Mouse (Mus musculus) heart, embryonic 15.5 days (tissue): Measurements from ENCODE around the gene P4ha2. TPM values are rescaled to one million over a fixed set of nuclear protein-coding genes. Genes with fewer than 3 reads are reported as not detected.

Experiments used
- ATAC-seq: fragments of 200-750 bp; cut with Nextera tagmentation; replicated peaks from 2 replicates; pipeline ENCODE4 v1.8.0; 2017; ENCODE audit warnings: low read depth, moderate TSS enrichment; ENCODE audit not compliant: insufficient number of reproducible peaks, insufficient read depth, low FRiP score
- H3K27ac ChIP-seq: fragments of 300-500 bp; sonication (generic); 2 replicates; pipeline ENCODE4 v1.5.1; 2015; ENCODE audit warnings: mild to moderate bottlenecking, inconsistent platforms
- H3K27me3 ChIP-seq: fragments of 300-500 bp; sonication (generic); 2 replicates; pipeline ENCODE4 v1.6.1; 2015; ENCODE audit warnings: inconsistent platforms
- H3K36me3 ChIP-seq: fragments of 300-500 bp; sonication (generic); 2 replicates; pipeline ENCODE4 v1.6.1; 2015; ENCODE audit warnings: mild to moderate bottlenecking, inconsistent platforms
- H3K4me1 ChIP-seq: fragments of 300-500 bp; sonication (generic); replicated peaks from 2 replicates; pipeline ENCODE4 v1.6.1; 2015; ENCODE audit warnings: inconsistent platforms
- H3K4me2 ChIP-seq: fragments of 300-500 bp; sonication (generic); 2 replicates; pipeline ENCODE4 v1.6.1; 2015; ENCODE audit warnings: inconsistent platforms, mild to moderate bottlenecking, moderate library complexity
- H3K4me3 ChIP-seq: fragments of 300-500 bp; sonication (generic); 2 replicates; pipeline ENCODE4 v1.5.1; 2015; ENCODE audit warnings: mild to moderate bottlenecking, inconsistent platforms
- H3K9ac ChIP-seq: fragments of 300-500 bp; sonication (generic); 2 replicates; pipeline ENCODE4 v1.6.1; 2015; ENCODE audit warnings: mild to moderate bottlenecking, inconsistent platforms
- H3K9me3 ChIP-seq: fragments of 300-500 bp; sonication (generic); replicated peaks from 2 replicates; pipeline ENCODE4 v1.6.1; 2016; ENCODE audit warnings: inconsistent platforms
- WGBS: fragments of 180-500 bp; shearing (Covaris S2); methylation state at CpG from one replicate; pipeline ENCODE4 v1.1.7; 2015; ENCODE audit warnings: mixed read lengths; 5-methylcytosine and 5-hydroxymethylcytosine counted together
- polyA plus RNA-seq: library from polyadenylated mRNA; unstranded; fragments of >200 nt; fragmentation: Nextera tagmentation; extraction: Ambion mirVana; gene quantifications from 2 replicates; pipeline ENCODE4 v1.2.1, GENCODE M21; 2015

Gene P4ha2
- polyA plus RNA-seq, 1 experiment from 2014 or later = 46.0 TPM

DNA sequence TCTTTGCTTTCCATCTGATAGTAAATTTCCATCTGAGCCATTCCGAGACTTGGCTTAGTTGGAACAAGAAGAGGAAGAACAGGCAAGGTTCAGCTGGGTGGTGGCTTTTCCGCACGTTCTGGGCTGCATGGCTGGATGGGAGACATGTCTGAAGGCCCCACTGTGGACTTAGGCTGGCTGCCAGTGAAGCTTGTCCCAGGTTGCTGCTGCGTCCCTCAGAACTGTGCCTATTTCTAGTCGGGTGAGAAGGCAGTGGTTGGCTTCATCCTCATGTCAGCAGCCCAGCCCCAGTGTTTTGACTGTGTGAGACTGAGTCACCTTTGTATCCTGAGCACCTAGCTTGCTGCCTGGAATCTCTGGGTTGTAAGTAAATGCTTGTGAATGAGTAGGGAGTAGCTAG lies 9.0 kb downstream of the P4ha2 start:
- Histone ChIP-seq H3K27ac (peak overlapping the region; percentile 84), H3K36me3 (no peaks in the 10 kb centered on the region), H3K27me3 (no peaks in the 10 kb centered on the region), H3K9me3 (no peaks in the 10 kb centered on the region), H3K4me3 (no peak overlapping the region), H3K4me2 (no peak overlapping the region), H3K9ac (no peak overlapping the region), H3K4me1 (peaks cover 75% of the 10 kb centered on the region)
- 22% methylated on average over 5 of the region's 5 CpGs for WGBS
- ATAC-seq = peak; percentile 17; the same call in 1 of the 2 replicates

DNA sequence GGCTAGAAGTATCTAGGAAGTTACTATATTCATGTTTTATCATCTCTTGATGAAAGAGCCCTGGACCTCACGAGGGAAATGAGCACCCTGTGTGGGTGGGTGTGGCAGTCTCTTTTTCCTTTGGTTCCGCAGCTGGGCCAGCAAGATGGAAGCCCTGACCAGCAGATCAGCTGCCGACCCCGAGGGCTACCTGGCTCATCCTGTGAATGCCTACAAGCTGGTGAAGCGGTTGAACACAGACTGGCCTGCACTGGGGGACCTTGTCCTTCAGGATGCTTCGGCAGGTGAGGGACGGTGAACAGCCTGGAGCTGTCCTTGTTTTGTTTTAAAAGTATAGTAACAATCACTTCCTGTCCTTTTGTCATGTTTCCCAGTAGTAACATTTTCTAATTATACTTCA lies 11.4 kb downstream of the P4ha2 start:
- Histone ChIP-seq H3K27ac (peak overlapping the region; percentile 94; the same call in 1 of the 2 replicates), H3K36me3 (no peaks in the 10 kb centered on the region), H3K9me3 (no peaks in the 10 kb centered on the region), H3K4me3 (no peak overlapping the region), H3K27me3 (no peaks in the 10 kb centered on the region), H3K4me1 (peaks cover 91% of the 10 kb centered on the region), H3K4me2 (no peak overlapping the region), H3K9ac (no peak overlapping the region)
- ATAC-seq = no peak
- 85% methylated on average over 7 of the region's 7 CpGs for WGBS

DNA sequence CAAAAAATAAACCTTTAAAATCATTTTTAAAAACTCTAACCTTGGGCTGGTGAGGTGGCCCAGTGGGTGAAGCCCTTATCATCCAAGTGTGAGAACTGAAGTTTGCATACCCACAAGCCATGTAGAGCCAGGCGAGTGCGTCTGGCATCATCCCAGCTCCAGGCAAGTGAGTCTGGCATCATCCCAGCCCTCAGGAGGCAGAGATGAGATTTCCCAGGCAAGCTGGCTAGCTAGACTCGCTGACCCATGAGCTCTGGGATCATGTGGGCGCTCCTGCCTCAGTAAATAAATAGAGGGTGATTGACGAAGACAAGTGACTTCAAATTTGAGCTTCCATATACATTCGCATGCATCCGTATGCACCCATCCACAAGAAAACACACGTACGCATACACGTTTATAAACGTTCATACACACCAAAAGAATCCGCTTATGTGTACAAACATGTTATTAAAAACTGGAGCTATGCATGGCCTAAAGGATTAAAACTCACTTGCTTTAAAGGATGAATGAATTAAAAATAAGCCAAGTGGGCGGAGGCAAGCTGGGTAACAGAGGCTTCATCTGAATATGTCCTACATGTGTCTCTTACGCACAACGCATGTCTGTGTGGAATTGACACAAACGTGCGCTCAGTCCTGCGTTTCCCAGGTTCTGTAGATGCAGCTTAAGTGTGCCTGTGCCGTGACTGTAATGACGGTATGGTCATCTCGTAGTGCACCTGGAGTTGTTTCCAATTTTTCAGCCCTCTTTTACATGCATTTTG lies 12.3 kb downstream of the P4ha2 start:
- no peaks in the 10 kb centered on the region for H3K27me3 ChIP-seq
- H3K4me2 ChIP-seq = peak overlapping the region; percentile 54
- H3K36me3 ChIP-seq = peaks cover 2% of the 10 kb centered on the region; the same call in 1 of the 2 replicates
- no peak for ATAC-seq
- 67% methylated on average over 21 of the region's 21 CpGs for WGBS
- no peaks in the 10 kb centered on the region for H3K9me3 ChIP-seq
- H3K4me1 ChIP-seq = peaks cover 85% of the 10 kb centered on the region
- peak overlapping the region; percentile 94 for H3K27ac ChIP-seq
- no peak overlapping the region for H3K4me3 ChIP-seq
- 0 out of 2 replicates have a peak overlapping the region, but pooled peaks have one; percentile 22 for H3K9ac ChIP-seq

DNA sequence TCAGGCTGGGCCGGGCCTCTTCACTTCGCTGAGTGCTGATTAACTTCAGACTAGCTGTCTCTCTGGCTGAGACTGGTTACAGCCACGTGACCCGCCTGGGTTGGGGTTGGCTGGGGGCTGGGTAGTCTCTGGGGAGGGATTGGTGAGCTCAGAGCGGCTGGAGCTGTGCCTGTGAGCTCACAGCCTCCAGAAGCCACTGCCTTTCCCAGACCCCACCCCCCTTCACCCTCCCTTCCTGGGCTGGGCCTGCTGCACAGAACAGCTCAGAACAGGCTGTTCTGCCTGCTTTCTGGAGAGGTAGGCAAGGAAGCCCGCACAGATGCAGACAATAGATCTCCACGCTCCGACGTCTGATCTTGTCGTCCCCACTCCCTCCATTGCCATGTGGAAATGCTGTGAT lies 13.0 kb downstream of the P4ha2 start:
- peak overlapping the region; percentile 13; the same call in 1 of the 2 replicates for H3K4me3 ChIP-seq
- peak overlapping the region; percentile 94 for H3K27ac ChIP-seq
- H3K4me1 ChIP-seq = peaks cover 84% of the 10 kb centered on the region
- H3K9ac ChIP-seq = peak overlapping the region; percentile 35; the same call in 1 of the 2 replicates
- peak overlapping the region; percentile 54 for H3K4me2 ChIP-seq
- WGBS = 3% methylated on average over 10 of the region's 10 CpGs
- H3K27me3 ChIP-seq = no peaks in the 10 kb centered on the region
- ATAC-seq = peak; percentile 97
- no peaks in the 10 kb centered on the region for H3K9me3 ChIP-seq
- peaks cover 10% of the 10 kb centered on the region; the same call in 1 of the 2 replicates for H3K36me3 ChIP-seq

DNA sequence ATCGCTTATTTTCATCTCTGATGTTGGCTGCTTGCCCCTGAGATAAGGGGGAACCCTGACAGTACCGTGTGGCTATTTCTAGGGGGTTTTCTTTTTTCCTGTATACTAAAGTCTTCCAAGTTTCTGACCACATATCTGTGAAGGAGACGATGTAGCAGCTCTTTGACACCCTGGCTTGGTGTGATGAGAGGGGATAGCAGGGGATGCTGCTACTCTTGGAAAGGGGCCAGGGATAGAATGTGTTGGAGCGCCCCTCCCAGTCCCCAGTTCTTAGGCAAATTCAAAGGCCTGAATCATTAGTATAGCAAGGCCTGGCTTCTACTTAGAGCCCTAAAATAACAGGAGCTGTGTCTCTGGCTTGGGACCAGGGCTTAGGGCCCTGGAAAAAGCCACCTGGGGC lies 13.5 kb downstream of the P4ha2 start:
- H3K4me2 ChIP-seq = peak overlapping the region; percentile 54
- peak overlapping the region; percentile 94 for H3K27ac ChIP-seq
- H3K36me3 ChIP-seq = peaks cover 10% of the 10 kb centered on the region; the same call in 1 of the 2 replicates
- no peaks in the 10 kb centered on the region for H3K9me3 ChIP-seq
- 15% methylated on average over 4 of the region's 4 CpGs for WGBS
- 0 out of 2 replicates have a peak, but pooled peaks have one; percentile 4 for ATAC-seq
- H3K9ac ChIP-seq = peak overlapping the region; percentile 35; the same call in 1 of the 2 replicates
- H3K4me1 ChIP-seq = peaks cover 80% of the 10 kb centered on the region
- peak overlapping the region; percentile 13; the same call in 1 of the 2 replicates for H3K4me3 ChIP-seq
- no peaks in the 10 kb centered on the region for H3K27me3 ChIP-seq

DNA sequence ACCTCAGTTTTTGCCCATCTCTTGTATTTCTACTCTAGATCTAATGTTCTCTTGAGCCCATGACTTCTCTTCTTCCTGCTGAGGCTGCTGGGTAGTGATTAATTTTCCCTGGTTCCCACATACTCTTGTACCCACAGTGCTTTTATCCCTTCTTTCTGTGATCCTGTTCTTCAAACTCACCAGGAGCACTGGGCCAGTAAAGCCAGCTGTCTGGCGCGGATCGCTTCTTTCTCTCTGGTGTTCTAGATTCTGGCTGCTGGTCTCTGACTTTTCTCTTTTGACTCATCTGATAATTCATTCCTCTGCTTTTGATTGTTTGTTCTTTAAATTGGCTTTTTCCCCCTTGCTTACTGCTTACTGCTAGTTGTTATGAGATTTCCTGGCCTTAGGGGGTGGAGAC lies 14.9 kb downstream of the P4ha2 start:
- H3K36me3 ChIP-seq = peaks cover 19% of the 10 kb centered on the region; the same call in 1 of the 2 replicates
- no peak overlapping the region for H3K4me2 ChIP-seq
- peak overlapping the region; percentile 94; the same call in 1 of the 2 replicates for H3K27ac ChIP-seq
- no peak overlapping the region for H3K4me3 ChIP-seq
- peaks cover 66% of the 10 kb centered on the region for H3K4me1 ChIP-seq
- H3K27me3 ChIP-seq = no peaks in the 10 kb centered on the region
- no peak for ATAC-seq
- H3K9me3 ChIP-seq = no peaks in the 10 kb centered on the region
- H3K9ac ChIP-seq = no peak overlapping the region
- WGBS = 96% methylated on average over 3 of the region's 3 CpGs

DNA sequence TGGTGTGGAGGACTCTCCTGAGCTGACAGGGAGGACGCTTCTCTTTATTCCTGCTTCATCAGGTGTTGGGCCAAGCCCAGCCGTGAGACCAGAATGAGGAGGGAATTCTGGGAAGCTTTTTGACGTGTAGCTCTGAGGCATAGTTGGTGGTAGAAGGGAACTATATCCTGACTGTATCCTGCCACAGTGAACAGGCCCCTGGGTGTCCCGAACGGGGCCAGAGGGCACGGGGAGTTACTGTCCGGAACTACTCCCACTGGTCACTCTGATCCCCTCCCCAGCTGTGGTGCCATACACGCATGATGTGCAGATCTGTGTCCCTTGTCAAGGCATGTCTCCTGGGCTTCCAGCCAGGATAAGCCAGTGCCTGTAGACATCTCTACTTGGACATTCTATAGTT lies 15.4 kb downstream of the P4ha2 start:
- Histone ChIP-seq H3K27ac (0 out of 2 replicates have a peak overlapping the region, but pooled peaks have one; percentile 20), H3K4me1 (peaks cover 60% of the 10 kb centered on the region), H3K27me3 (no peaks in the 10 kb centered on the region), H3K4me3 (no peak overlapping the region), H3K9ac (0 out of 2 replicates have a peak overlapping the region, but pooled peaks have one; percentile 11), H3K36me3 (peaks cover 19% of the 10 kb centered on the region; the same call in 1 of the 2 replicates), H3K9me3 (no peaks in the 10 kb centered on the region), H3K4me2 (no peak overlapping the region)
- WGBS = 66% methylated on average over 8 of the region's 8 CpGs
- no peak for ATAC-seq

DNA sequence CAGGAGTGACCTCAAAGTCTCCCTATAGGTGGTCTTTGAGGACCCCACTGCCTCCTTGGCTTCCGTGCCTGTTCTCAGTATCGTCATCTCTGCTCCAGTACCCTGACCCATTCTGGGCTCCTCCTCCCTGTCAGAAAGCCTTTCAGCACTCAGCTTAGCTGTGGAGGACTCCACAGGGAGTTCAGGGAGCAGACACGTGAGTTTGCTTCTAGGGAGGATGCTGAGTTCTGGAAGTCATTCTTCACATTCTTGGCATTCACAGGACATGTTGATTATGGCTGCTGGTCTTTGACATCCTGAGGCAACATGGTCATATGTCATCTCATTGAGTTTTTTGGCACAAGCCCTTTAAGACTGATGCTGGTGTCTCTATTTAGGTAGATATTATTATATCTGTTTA lies 16.0 kb downstream of the P4ha2 start:
- no peak overlapping the region for H3K4me2 ChIP-seq
- 25% methylated on average over 3 of the region's 3 CpGs for WGBS
- H3K9me3 ChIP-seq = no peaks in the 10 kb centered on the region
- H3K27me3 ChIP-seq = no peaks in the 10 kb centered on the region
- no peak overlapping the region for H3K9ac ChIP-seq
- peaks cover 19% of the 10 kb centered on the region; the same call in 1 of the 2 replicates for H3K36me3 ChIP-seq
- peaks cover 55% of the 10 kb centered on the region for H3K4me1 ChIP-seq
- no peak for ATAC-seq
- H3K4me3 ChIP-seq = no peak overlapping the region
- peak overlapping the region; percentile 24; the same call in 1 of the 2 replicates for H3K27ac ChIP-seq

DNA sequence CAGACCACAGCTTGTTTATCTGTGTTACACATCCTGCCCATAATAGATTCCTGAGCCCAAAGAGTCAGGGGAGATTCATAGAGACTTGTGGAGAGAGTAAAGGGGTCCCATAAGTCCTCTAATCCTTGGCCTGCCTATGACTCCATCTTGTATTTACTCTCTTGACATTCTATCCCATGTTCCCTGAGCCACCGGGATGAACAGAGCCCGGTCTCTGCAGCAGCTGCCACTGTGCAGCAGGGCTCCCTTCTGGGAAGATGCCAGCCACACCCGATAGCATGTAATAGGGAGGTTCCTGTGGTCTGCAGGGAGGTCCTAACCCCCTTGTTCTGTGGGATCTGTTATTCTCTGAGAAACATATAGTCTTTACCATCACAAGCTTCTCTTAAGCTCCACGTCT lies 16.5 kb downstream of the P4ha2 start:
- no peak overlapping the region for H3K9ac ChIP-seq
- peaks cover 50% of the 10 kb centered on the region for H3K4me1 ChIP-seq
- 0 out of 2 replicates have a peak overlapping the region, but pooled peaks have one; percentile 24 for H3K27ac ChIP-seq
- ATAC-seq = no peak
- no peak overlapping the region for H3K4me3 ChIP-seq
- H3K27me3 ChIP-seq = no peaks in the 10 kb centered on the region
- H3K9me3 ChIP-seq = no peaks in the 10 kb centered on the region
- 60% methylated on average over 4 of the region's 4 CpGs for WGBS
- H3K36me3 ChIP-seq = peaks cover 19% of the 10 kb centered on the region; the same call in 1 of the 2 replicates
- H3K4me2 ChIP-seq = no peak overlapping the region

DNA sequence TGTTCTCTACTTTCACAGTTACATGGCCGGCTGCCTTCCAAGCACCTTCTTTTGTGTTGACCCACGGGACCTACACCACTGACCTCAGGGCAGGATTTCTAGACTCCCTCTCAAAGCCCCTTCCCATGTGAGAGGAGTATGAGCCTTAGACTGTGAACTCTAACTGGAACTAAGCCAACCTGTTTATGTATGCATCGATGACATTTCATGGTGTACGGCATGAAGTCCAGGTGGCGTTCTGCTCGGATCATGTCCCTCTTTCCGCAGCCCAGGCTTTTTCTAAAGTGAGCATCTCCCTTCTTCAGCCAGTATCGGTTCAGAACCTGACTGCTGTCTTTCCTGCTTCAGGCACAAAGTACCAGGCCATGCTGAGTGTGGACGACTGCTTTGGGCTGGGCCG lies 17.2 kb downstream of the P4ha2 start:
- WGBS = 88% methylated on average over 10 of the region's 10 CpGs
- Histone ChIP-seq H3K9me3 (no peaks in the 10 kb centered on the region), H3K9ac (no peak overlapping the region), H3K36me3 (peaks cover 19% of the 10 kb centered on the region; the same call in 1 of the 2 replicates), H3K27me3 (no peaks in the 10 kb centered on the region), H3K4me1 (peaks cover 50% of the 10 kb centered on the region), H3K4me2 (no peak overlapping the region), H3K27ac (no peak overlapping the region), H3K4me3 (no peak overlapping the region)
- no peak for ATAC-seq

DNA sequence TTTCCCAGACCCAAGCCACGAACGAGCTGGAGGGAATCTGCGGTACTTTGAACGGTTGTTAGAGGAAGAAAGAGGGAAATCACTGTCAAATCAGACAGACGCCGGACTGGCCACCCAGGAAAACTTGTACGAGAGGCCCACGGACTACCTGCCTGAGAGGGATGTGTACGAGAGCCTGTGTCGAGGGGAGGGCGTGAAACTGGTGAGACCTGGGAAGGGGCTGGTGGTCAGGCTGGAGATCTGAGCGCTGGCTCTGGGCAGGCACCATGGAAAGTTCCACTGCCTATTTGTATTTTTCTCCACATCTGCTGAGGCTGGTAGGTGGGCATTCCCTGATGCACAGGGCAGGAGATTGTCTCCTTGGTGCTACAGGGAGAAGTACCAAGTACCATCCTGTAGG lies 19.2 kb downstream of the P4ha2 start:
- H3K9me3 ChIP-seq = no peaks in the 10 kb centered on the region
- H3K4me2 ChIP-seq = no peak overlapping the region
- no peak overlapping the region for H3K4me3 ChIP-seq
- WGBS = 84% methylated on average over 12 of the region's 12 CpGs
- H3K4me1 ChIP-seq = peaks cover 40% of the 10 kb centered on the region
- no peaks in the 10 kb centered on the region for H3K27me3 ChIP-seq
- no peak for ATAC-seq
- H3K27ac ChIP-seq = no peak overlapping the region
- H3K36me3 ChIP-seq = peaks cover 19% of the 10 kb centered on the region; the same call in 1 of the 2 replicates
- no peak overlapping the region for H3K9ac ChIP-seq
